Mouse (Mus musculus) layer of hippocampus, adult 18-20 months (tissue): Measurements from ENCODE around the gene Tst. TPM values are rescaled to one million over a fixed set of nuclear protein-coding genes. Genes with fewer than 3 reads are reported as not detected.

Experiments used
- total RNA-seq, 2 experiments: library from RNA; stranded (reverse); gene quantifications; 2 replicates each; pipeline ENCODE4 v1.2.3; 2021

The Tst gene
- total RNA-seq, 2 experiments from 2014 or later, result 33.3 to 37.1 TPM

Other genes with a start within 250 kb of the Tst start
- gene Ift27, start 231.8 kb downstream of the Tst start, total RNA-seq, result 10 to 100 TPM; 19.5 to 21.8 TPM
- 10 to 100 TPM; 61.3 to 62.5 TPM for gene Pvalb, start 199.5 kb downstream of the Tst start, total RNA-seq
- gene Ncf4, start 161.1 kb downstream of the Tst start, total RNA-seq, result 1 to 10 TPM; 1.1 to 1.8 TPM
- gene Csf2rb2, start 100.2 kb downstream of the Tst start, total RNA-seq, result 1 to 10 TPM; 1.6 to 1.9 TPM
- gene Csf2rb, start 80.2 kb downstream of the Tst start, total RNA-seq, result under 1 TPM; 0.84 to 0.97 TPM
- gene Tex33, start 10.0 kb downstream of the Tst start, total RNA-seq, result not detected
- 10 to 100 TPM; 28.6 to 30.7 TPM for gene Mpst, start 509 bp upstream of the Tst start, total RNA-seq
- gene Kctd17, start 22.7 kb upstream of the Tst start, total RNA-seq, result 100 to 1,000 TPM; 244 to 255 TPM
- 1 to 10 TPM; 2.7 to 2.8 TPM for gene Tmprss6, start 62.7 kb upstream of the Tst start, total RNA-seq
- under 1 TPM; 0.07 to 0.15 TPM for gene Il2rb, start 89.4 kb upstream of the Tst start, total RNA-seq
- gene C1qtnf6, start 125.5 kb upstream of the Tst start, total RNA-seq, result 1 to 10 TPM; 2.5 to 3.4 TPM
- gene Sstr3, start 138.8 kb upstream of the Tst start, total RNA-seq, result 10 to 100 TPM; 30.4 to 31.6 TPM
- gene Rac2, start 166.9 kb upstream of the Tst start, total RNA-seq, result 1 to 10 TPM; 1.4 to 1.9 TPM
- 10 to 100 TPM; 20.0 to 26.3 TPM for gene Cyth4, start 191.1 kb upstream of the Tst start, total RNA-seq